8 mouse cellular contexts compared by ENCODE assay signal in the genomic region with DNA sequence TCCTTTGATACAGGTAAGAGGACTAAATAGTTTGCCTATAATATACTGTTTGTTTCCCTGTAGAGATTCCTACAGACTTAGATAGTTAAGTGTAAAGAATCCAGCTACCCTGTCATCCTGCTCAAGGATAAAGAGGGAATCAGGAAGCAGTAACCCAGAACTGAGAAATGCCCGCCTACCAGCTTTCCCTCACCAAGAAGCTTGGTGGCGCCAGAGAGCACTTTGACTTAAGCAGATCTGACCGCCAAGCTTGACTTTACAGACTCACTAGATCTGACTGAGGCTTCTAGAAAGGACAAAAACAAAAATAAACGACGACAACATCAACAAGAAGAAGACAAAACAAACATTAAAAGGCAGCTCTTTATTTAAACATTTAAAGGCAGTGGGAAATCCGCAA. TPM values are rescaled to one million over a fixed set of nuclear protein-coding genes. Genes with fewer than 3 reads are reported as not detected.
A peak's percentile ranks its signal among the peaks of the same experiment; 100 is the strongest.
DNase-seq lines count a peak whose midpoint lies in the region; ATAC-seq and TF ChIP-seq lines count a peak whose summit lies in the region.

No protein-coding gene starts in this region.

- H3K36me3 ChIP-seq in midbrain, embryonic 10.5 days, result no peaks in the 10 kb centered on the region
- no peaks in the 10 kb centered on the region for H3K36me3 ChIP-seq in midbrain, embryonic 13.5 days
- H3K36me3 ChIP-seq in limb, embryonic 10.5 days, result no peaks in the 10 kb centered on the region

- H3K4me1 ChIP-seq in midbrain, embryonic 10.5 days, result peaks cover 22% of the 10 kb centered on the region
- peaks cover 2% of the 10 kb centered on the region; the same call in 1 of the 2 replicates for H3K4me1 ChIP-seq in midbrain, embryonic 13.5 days (replicated peaks)
- no peaks in the 10 kb centered on the region for H3K4me1 ChIP-seq in cortical plate, adult 2 months (ENCODE audit: control insufficient read depth, insufficient read depth, low read length)
- peaks cover 13% of the 10 kb centered on the region for H3K4me1 ChIP-seq in limb, embryonic 10.5 days

- H3K9me3 ChIP-seq in midbrain, embryonic 10.5 days (replicated peaks), result no peaks in the 10 kb centered on the region
- H3K9me3 ChIP-seq in midbrain, embryonic 13.5 days, result no peaks in the 10 kb centered on the region
- no peaks in the 10 kb centered on the region for H3K9me3 ChIP-seq in limb, embryonic 10.5 days (replicated peaks)

- no peak overlapping the region for H3K4me2 ChIP-seq in midbrain, embryonic 13.5 days (replicated peaks)

- peak; percentile 61 for TF ChIP-seq CTCF in cortical plate, adult 2 months (IDR thresholded peaks at IDR 0.05; ENCODE audit: extremely low read depth, insufficient read depth, low read length)

- H3K9ac ChIP-seq in midbrain, embryonic 13.5 days (replicated peaks), result no peak overlapping the region

- DNase-seq in midbrain, embryonic 10.5 days (ENCODE audit: low spot score), result peak; percentile 51
- peak; percentile 76 to 89 for DNase-seq in heart, adult 18-20 months
- DNase-seq in kidney, adult 8-10 months, result peak; percentile 72 to 85
- peak; percentile 65 for DNase-seq in limb, embryonic 10.5 days (ENCODE audit: low spot score)
- peak; percentile 49 for DNase-seq in ovary, adult 18-20 months (ENCODE audit: low spot score)
- DNase-seq in thymus, postnatal 14 days, result no peak

- TF ChIP-seq POLR2A in cortical plate, adult 2 months (IDR thresholded peaks at IDR 0.05; ENCODE audit: extremely low read depth, insufficient read depth, low read length), result no peak

- H3K27ac ChIP-seq in midbrain, embryonic 10.5 days (replicated peaks), result no peak overlapping the region
- no peak overlapping the region for H3K27ac ChIP-seq in midbrain, embryonic 13.5 days
- no peak overlapping the region for H3K27ac ChIP-seq in cortical plate, adult 2 months (ENCODE audit: insufficient read depth, low read length)
- no peak overlapping the region for H3K27ac ChIP-seq in limb, embryonic 10.5 days

- ATAC-seq in midbrain, embryonic 13.5 days, result no peak

- no peak overlapping the region for H3K4me3 ChIP-seq in midbrain, embryonic 10.5 days
- no peak overlapping the region for H3K4me3 ChIP-seq in midbrain, embryonic 13.5 days (replicated peaks)
- H3K4me3 ChIP-seq in cortical plate, adult 2 months (ENCODE audit: insufficient read depth, low read length), result no peak overlapping the region
- no peak overlapping the region for H3K4me3 ChIP-seq in limb, embryonic 10.5 days

- peaks cover 34% of the 10 kb centered on the region for H3K27me3 ChIP-seq in midbrain, embryonic 10.5 days (ENCODE audit: low read depth, poor library complexity, severe bottlenecking)
- peaks cover 18% of the 10 kb centered on the region; the same call in 1 of the 2 replicates for H3K27me3 ChIP-seq in midbrain, embryonic 13.5 days
- no peaks in the 10 kb centered on the region for H3K27me3 ChIP-seq in limb, embryonic 10.5 days (ENCODE audit: low read depth, poor library complexity, severe bottlenecking)

- WGBS in midbrain, embryonic 10.5 days, result 7% methylated on average over 6 of the region's 6 CpGs
- WGBS in midbrain, embryonic 13.5 days, result 4% methylated on average over 6 of the region's 6 CpGs
- 5% methylated on average over 6 of the region's 6 CpGs for WGBS in limb, embryonic 10.5 days

RNA-seq across cellular contexts. Expression of gene Mme, which starts 56.5 kb away (rescaled TPM):
- polyA plus RNA-seq in midbrain, embryonic 10.5 days (2016; fragmentation: Nextera tagmentation; extraction: Ambion mirVana), result 10.4 and 12.2 TPM in 2 replicates
- polyA plus RNA-seq in midbrain, embryonic 13.5 days (2015; fragmentation: Nextera tagmentation; extraction: Ambion mirVana), result 1.7 and 2.8 TPM in 2 replicates
- polyA plus RNA-seq in cortical plate, adult 2 months (2012; rRNA removed), result 2.2 and 4.2 TPM in 2 replicates
- total RNA-seq in heart, adult 18-20 months (2021), result 10 to 100 TPM; 15.1 to 17.4 TPM
- polyA plus RNA-seq in limb, embryonic 10.5 days (2016; fragmentation: Nextera tagmentation; extraction: Ambion mirVana), result 6.0 and 16.8 TPM in 2 replicates
